Mouse (Mus musculus) E14TG2a.4 (cell line): Measurements from ENCODE around the gene Spata13.

ENCODE experiments used
- CTCF ChIP-seq: conservative IDR thresholded peaks from 2 replicates; pipeline ENCODE4 v1.5.1; 2014; ENCODE audit warnings: low read length
- NANOG ChIP-seq: IDR thresholded peaks from 2 replicates; pipeline ENCODE4 v1.6.1; 2014; ENCODE audit warnings: borderline replicate concordance, low read length, mixed read lengths
- POU5F1 ChIP-seq: IDR thresholded peaks from 2 replicates; pipeline ENCODE4 v1.6.1; 2014; ENCODE audit warnings: low read length, borderline replicate concordance

GRCm38 (mm10) chr14:60702377-60703140 is 68.8 kb downstream of the Spata13 start:
- TF ChIP-seq CTCF (no peak), POU5F1 (no peak), NANOG (no peak)
